Mouse (Mus musculus) right cerebral cortex, postnatal 36 days (tissue): ENCODE results near the gene Rgs11.
"Not testable (repeated sequence)": the region's sequence is repeated elsewhere in the genome, so short reads cannot be mapped to it uniquely, and the experiment has no call there.

ENCODE experiments used
- DNase-seq, 2 experiments: peaks; one replicate each; pipeline ENCODE4 v3.0.0; 2022; ENCODE audit warnings: low spot score in 2 of 2, mixed read lengths in 1 of 2

Gene Rgs11

DNA sequence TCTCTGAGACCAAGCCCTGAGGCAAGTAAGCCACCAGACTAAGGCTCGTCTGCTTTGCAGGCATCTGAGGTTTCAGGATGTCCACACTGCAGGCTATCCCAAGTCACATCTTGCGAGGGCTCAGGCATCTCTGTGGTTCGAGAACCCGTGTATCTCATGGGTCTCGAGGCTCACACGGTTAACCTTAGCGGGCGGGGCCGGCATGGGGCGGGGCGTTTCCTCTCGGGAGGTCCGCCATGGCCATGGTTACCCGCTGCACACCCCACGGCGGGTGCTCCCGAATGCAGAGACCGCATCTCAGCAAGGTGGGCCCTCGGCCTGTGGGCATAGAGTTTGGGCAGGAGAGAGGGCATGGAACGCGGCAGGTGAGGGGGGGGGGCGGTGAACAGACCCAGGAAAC, at the start of gene Rgs11:
Gene Rgs11 (plus strand): TSS at position 215 of the 400 bp plus-strand sequence.
- peak in 1 of 2 experiments; percentile 37 for DNase-seq

DNA sequence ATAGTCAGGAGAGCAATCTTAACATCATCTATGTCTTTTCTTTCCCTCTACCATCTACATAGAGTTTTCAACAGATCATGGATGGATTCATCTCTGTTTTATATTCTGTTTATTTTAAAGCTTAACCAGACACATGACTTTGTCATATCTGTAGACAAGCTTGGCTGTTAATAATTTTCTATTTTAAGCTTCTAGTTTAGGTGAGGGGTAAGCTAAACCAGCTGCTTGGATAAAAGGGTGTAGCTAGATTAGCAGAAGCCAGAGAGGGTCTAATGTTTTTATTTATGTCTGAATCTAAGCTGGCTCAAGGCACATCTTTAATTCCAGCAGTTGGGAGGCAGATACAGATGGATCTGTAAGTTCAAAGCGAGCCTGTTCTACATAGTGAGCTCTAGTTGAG, 40.0 kb upstream of the Rgs11 start:
- no peak for DNase-seq

DNA sequence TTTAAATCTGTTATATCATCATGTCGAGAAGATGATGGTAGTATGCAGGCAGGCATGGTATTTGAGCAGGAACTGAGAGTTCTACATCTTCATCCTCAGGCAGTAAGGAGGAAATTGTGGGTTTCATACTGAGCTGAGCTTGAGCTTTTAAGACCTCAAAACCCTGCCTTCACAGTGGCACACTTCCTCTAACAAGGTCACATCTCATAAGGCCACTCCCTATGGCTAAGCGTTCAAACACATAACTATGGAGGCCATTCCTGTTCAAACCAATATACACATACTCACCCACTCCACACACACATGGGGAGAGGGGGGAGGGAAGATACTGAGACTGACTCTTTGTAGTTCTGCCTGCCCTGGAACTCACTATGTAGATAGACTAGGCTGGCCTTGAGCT, 34.7 kb upstream of the Rgs11 start:
- no peak for DNase-seq

DNA sequence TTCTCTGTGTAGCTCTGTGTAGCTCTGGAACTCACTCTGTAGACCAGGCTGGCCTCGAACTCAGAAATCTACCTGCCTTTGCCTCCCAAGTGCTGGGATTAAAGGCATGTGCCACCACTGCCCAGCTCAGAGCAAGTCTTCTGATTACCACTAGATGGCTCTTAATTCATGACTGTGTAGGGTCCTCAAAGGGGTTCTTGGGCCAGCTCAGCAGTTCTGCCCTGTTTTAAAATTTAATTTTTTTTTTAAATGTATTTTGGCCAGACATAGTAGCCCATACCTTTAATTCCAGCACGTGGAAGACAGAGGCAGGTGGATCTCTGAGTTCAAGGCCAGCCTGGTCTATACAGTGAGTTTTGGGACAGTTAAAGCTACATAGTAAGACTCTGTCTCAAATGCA, 27.5 kb upstream of the Rgs11 start:
- DNase-seq, result not testable (repeated sequence)

DNA sequence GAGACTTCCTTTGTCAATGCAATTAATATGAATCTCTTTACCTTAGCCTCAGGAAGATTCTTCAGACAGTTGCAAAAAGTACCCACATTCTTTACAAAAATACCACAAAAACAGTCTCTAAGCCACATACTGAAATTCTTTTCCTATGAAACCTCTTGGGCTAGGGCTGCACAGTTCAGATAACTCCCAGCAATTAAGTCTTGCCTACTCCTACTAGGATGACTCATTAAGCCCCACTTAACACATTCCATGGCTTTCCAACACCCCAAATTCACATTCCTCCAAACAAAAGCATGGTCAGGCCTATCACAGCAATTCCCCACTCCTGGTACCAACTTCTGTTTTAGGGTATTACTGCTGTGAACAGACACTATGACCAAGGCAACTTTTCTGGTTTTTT, 24.1 kb upstream of the Rgs11 start:
- DNase-seq, result no peak

GRCm38 (mm10) chr17:26181179-26181578, 21.6 kb upstream of the Rgs11 start:
- no peak for DNase-seq

GRCm38 (mm10) chr17:26187592-26187991, 15.2 kb upstream of the Rgs11 start:
- DNase-seq, result no peak

GRCm38 (mm10) chr17:26188091-26188805, 14.5 kb upstream of the Rgs11 start:
- no peak for DNase-seq

DNA sequence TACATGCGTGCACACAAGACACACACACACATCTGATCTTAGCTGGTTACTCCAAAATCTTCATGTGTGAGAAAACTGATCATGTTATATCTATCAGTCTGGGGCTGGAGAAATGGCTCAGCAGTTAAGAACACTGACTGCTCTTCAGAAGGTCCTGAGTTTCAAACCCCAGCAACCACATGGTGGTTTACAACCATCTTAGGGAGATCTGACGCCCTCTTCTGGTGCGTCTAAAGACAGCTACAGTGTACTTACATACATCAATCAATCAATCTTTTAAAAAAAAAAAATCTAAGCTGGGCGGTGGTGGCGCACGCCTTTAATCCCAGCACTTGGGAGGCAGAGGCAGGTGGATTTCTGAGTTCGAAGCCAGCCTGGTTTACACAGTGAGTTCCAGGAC, 11.3 kb upstream of the Rgs11 start:
- DNase-seq, result not testable (repeated sequence)

GRCm38 (mm10) chr17:26192481-26193190, 10.1 kb upstream of the Rgs11 start:
- DNase-seq, result no peak

DNA sequence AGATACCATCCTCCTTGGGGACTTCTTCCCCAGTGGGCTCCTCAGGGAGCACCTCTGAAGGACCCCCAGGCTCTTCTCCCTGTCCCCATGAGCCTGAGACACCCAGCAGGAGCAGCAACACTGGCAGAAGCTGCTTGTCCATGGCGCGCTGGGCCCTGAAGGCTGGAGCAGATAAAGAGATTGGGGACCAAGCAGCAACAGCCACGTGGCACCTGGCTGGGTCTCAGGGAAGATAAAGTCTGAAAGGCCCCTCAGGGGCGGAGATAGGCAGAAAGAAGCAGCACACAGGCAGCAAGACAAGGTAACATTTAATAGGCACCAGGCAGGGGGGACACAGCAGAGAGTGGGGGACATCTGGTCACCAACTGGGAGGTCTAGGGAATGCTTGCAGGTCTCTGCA, 3.9 kb upstream of the Rgs11 start, which contains the start of gene Pdia2:
Gene Pdia2 (minus strand): TSS at position 196 of the 400 bp plus-strand sequence.
- no peak for DNase-seq

DNA sequence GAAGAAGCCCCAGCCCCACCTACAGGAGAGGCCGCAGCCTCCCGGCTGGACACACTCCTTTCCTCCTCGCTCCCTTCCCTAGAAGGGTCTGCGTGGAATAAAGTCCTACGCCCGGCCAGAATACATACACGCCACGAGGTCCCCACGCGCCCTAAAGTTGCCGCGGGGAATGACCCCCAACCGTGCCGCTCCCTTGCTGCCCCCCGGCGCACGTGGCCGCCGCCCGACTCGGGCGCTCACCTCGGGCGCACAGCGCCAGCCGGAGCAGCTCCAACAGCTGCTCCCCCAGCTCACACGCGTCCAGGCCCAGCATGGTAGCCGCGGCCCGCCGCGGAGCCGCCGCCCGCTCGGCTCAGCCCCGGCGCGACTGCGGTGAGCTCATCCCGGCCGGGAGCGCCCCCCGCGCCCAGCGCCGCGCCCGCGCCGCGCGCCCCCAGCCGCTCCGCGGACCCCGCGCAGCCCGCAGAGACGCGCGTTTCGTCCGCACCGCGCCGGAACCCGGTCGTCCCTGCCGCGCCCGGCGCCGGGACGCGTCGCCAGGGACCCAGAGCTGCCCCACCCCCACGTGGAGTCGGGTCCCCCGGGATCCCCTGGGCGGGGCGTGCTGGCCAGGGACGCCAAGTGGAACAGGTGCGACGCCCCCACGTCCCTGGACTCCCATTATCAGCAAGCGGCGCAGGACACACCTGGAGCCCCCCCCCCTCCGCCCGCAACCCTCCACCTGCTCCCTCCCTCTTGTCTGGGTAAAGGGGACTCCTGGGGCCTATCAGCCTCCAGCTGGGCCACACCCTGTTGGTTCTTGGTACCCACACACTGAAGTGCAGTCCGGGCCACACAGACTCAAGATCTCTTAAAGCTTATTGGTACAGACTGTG, 1.7 kb upstream of the Rgs11 start:
- DNase-seq, result peak in 1 of 2 experiments; percentile 26

DNA sequence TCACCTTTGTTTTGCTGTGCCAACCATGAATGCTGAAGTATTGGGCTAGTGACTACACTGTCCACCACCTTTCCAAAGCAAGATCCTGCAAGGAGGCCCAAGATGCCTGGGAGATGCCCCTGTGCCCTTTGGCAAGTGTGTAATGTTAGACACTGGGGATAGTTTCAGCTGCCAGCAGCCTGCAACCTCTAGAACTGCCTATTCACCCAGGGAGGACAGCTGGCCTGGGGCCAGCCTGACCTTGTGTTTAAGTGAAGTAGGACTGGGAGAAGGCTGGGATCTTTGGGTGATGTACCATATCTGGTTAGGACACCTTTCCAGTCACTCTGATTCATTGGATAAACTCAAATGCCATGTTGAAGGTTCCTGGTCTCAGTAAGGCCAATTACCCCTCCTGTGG, 753 bp upstream of the Rgs11 start:
- no peak for DNase-seq

GRCm38 (mm10) chr17:26203321-26203811, 615 bp downstream of the Rgs11 start:
- DNase-seq, result peak; percentile 56 to 67

- no peak for DNase-seq
Observed at GRCm38 (mm10) chr17:26204766-26205165, 2.0 kb downstream of the Rgs11 start.

DNA sequence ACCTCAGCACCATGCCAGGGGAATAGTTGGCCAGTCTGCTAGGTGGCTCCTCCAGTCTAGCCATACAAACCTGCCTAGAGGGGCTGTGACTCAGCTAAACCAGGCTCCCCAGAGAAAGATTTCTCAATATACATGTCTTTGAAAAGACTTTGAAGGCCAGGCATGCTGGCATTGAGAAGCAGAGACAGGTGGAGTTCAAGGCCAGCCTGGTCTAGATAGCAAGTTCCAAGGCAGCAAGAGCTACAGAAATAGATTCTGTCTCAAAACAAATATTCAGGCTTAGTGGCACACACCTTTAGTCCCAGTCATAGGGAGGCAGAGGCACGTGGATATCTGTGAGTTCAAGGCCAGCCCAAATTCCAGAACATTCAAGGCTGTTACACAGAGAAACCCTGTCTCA, 3.6 kb downstream of the Rgs11 start:
- no peak for DNase-seq

GRCm38 (mm10) chr17:26207686-26208085, 4.9 kb downstream of the Rgs11 start, which contains the start of gene Arhgdig:
Arhgdig (minus strand) TSS chr17:26207786.
- no peak for DNase-seq

DNA sequence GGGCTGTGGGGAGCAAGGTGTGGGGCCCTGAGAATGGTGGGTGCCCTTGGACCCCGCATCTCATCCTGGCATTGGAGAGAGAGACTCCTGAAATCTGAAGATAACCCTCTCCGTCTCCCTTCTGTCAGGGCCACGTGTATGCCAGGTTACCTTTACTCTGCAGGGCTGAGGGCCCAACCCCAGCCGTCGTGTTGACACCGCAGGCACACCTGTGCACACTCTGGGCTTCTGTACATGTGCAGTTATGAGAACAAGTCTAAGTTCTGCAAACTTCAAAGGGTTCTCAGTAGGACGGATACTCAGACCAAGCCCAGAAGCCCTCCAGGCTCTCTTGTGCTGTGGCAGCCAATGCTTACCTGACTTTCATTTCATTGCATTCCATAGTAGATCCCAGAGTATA, 9.5 kb downstream of the Rgs11 start:
- DNase-seq, result no peak

- DNase-seq, result no peak
Observed at GRCm38 (mm10) chr17:26212681-26213080, 9.9 kb downstream of the Rgs11 start.

- DNase-seq, result no peak
Observed at GRCm38 (mm10) chr17:26221508-26221907, 18.8 kb downstream of the Rgs11 start.

GRCm38 (mm10) chr17:26225150-26225549, 22.4 kb downstream of the Rgs11 start:
- no peak for DNase-seq

DNA sequence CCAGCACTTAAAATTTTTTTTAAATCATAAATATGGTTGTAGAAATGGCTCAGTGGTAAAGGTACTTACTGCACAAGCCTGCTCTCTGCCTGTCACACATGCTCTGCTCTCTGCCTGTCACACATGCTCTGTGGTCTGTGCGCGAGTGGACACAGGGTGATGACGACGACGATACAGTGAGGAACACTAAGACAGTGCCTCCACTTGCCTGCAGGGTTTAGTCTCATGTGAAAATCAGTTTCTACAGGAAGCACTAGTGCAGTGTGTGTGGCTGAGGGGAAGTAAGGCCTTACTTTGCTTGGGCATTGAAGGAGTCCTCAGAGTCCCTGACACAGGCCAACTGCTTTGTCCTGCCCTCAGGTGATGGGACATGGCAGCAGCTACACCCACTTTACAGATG, 27.0 kb downstream of the Rgs11 start:
- DNase-seq, result no peak
